Mouse (Mus musculus): ENCODE measurements around the gene Pttg1ip. TPM values are rescaled to one million over a fixed set of nuclear protein-coding genes. Genes with fewer than 3 reads are reported as not detected.

Pttg1ip gene
- total RNA-seq, 4 experiments from 2014 or later = 80.9 to 92.5 (median 89.4) TPM

DNA sequence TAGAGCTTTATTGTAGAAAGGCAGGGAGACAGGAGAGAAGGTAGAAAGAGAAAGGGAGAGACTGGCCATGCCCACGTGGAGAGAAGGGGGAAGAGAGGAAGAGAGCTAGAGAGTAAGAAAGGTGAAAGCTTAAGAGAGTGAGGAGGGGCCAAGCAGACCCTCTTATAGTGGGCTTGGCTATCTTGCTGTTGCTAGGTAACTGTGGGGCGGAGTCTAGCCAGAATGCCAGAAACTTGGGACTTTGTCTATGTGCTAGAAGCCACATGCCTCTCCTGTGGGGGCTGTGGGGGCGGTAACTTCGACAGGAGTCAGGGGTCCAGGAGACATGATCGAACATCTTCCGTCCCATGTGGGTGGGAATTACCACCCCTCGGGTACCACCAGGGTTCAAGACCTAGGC lies 12.0 kb upstream of the Pttg1ip start:
- DNase-seq (ENCODE audit: low spot score in 2 of 2) = no peak

DNA sequence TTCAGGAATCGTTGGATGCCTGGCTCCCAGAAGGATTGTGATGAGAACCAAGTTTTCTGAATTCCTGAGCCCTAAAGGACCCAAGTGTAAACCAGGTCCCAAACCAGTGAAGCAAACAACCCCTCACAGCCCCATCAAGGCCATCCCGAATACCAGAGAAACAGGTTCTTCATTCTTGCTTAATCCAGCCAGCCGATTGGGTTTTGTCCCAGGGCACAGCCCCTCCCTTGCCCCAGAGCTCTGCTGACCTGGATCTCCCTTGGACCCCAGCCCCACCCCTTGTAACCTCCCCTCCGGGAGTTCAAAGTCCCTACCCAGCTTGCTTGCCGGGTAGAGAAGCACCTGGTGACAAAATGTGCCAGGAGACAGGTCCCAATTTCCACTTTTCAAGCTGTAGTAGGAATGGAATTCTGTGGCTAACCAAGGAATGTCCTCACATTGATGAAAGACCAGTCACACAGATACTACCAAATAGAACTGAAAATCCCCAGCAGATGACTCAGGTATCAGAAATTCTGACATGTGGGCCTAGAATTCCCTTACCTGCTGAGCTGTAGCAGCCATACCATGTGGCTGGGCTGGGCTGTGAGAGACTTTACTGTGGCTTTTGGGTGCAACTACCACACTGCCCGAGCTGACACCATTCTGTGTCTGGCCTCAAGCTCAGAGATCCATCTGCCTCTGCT lies 11.4 kb upstream of the Pttg1ip start:
- DNase-seq (ENCODE audit: low spot score in 2 of 2) = no peak

DNA sequence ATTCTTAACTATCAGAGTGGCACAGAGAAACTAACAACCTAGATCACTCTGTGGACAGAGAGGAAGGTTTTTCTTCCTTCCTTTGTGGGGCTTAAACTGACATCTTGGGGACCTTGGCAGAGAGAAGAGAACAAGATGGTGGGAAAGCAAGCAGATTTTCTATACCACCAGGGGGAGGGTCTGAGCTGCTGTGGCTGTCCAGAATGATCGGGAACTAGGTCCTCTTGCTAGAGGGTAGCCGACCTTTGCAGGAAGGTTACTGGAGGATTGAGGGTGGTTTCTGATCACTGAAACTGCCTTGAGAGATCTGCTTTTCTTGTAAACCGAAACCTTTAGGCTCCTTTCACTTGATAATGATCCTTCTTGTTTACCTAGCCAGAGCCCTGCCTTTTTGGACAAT lies 9.3 kb upstream of the Pttg1ip start:
- DNase-seq (ENCODE audit: low spot score in 2 of 2) = no peak

DNA sequence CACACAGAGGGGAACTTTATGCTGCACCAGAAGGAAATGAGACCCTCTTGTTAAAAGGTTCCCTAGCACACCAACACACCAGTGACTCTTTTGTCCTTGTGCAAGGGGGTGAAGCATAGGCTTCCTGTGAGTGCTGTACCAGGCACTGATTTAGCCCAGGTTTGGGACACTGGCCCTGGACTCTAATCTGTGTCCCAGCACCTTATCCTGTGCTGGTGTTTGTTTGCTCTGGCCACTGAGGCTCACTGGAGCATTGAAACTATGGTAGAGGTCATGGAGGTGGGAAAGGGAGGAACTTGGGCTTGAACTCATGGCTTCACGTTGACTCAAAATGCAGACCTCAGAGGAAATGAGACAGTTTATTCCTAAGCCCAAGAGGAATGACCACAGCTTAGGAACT lies 8.4 kb upstream of the Pttg1ip start:
- no peak for DNase-seq (ENCODE audit: low spot score in 2 of 2)

DNA sequence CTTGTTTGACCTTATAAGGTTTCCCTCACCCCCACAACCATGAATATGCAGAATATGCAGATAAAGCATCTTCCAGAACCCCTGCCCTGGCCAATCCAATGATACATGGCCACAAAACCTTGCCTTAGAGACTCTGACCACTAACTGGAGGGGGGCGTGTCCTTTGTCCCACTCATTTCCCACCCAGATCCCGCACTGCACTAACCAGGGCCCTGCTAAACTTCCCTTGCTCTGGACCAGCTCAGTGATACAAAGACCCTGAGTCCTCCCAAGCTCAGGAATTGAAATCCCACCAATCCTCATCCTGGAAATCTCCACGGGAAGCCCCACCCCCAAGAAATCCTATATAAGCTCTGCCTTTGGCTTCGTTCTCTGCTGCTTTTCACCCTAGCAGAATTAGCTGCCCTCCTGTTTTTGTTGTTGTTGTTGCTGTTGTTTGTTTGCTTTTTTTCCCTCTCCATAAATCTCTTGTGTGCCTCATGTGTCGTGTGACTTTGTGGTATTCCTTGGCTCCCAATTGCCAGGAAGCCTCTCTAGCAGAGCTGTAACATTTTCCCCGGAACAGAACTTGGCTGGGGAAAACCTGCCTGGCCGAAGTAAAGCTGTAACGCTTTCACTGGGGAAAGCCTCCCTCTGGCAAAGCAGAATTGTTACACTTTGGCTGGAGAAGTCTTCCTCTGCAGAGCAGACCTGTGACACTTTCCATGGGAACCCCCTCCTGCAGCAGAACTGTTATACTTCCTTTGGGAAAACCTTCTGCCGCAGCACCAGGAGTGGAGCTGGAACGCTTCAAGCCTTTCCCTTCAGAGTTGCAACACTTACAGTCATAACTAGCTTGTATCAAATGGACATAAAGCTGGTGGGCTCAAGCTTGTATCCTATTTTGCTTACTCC lies 1.2 kb upstream of the Pttg1ip start:
- no peak for DNase-seq (ENCODE audit: low spot score in 2 of 2)

DNA sequence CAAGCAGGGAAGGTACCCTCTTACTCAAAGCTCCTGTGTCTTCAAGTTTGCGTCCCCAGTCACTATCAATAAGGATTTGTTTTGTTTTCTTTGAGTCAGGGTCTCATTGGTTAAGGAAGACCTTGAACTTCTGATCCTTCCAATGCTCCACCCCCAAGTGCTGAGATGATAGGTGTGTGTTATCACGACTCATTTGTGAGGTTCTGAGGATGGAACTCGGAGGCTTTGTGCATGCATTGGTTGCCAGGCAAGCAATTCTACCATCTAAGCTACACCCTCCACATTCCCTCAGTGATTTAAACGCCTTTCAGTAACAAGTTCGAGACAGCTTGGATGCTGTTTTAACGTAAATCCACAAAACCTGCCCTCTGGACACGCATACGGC lies 505 bp upstream of the Pttg1ip start:
- DNase-seq (ENCODE audit: low spot score in 2 of 2) = no peak

DNA sequence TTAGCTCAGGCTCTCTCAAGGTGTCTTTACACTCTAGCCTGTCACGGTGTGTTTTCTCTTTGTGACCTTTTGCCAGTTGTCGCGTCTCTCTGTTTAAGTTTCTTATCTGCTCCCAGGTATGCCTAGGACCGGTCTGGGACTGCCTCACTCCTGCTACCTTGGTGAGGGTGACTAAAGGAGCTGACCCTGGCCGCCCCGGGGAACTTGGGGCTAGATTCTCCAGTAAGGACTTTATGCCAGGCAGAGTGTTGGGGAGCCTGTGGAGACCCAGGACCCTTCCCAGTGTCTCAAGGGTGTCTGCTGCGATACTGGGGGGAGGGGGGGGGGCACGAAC lies 732 bp downstream of the Pttg1ip start:
- no peak for DNase-seq (ENCODE audit: low spot score in 2 of 2)

DNA sequence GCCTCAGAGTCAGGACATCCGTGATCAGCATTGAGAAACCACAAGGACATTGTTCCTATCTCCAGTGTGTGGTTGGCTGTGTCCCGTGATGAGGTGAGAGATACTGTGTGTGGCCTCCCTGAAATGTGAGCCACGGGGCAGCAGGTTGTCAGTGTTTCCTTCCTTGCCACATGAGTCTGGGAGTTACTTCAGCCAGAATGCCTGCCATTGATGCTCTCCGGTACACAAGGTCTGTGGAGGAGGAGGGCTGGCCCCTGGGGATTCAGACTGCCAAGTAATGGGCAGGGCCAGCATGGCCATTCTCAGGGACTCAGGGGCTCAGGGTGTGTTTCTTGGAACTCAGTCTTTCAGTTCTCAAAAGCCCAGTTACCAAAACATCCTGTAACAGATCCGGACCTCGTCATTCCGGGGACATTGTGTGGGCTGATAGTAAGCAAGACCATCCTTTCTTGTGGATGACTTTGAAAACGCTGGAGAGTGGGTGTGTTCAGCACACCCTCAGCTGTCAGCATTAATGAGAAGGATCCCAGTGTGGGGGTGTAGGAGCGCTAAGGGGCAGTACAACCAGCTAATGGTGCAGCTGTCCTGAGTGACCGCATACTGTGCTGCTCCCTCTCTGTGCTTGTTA lies 2.4 kb downstream of the Pttg1ip start:
- no peak for DNase-seq (ENCODE audit: low spot score in 2 of 2)

DNA sequence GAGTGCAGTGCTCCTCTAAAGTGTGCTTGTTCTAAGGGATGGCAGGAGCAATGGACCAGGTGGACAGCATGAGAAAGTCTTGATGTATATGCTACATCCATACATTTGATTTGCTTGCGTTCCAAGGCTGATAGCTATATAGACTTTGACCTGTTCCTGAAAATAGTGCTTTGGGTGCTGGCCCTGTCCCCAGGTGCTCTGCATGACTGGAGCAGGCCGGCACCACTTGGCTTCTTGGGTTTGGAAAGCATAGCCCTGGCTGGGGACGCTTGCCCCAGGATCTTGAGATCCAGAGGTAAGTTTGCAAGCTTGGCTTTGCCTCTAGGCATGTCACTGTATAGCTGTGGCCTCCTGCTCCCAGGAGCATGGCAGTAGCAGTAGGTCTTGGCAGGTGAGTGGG lies 5.1 kb downstream of the Pttg1ip start:
- no peak for DNase-seq (ENCODE audit: low spot score in 2 of 2)

DNA sequence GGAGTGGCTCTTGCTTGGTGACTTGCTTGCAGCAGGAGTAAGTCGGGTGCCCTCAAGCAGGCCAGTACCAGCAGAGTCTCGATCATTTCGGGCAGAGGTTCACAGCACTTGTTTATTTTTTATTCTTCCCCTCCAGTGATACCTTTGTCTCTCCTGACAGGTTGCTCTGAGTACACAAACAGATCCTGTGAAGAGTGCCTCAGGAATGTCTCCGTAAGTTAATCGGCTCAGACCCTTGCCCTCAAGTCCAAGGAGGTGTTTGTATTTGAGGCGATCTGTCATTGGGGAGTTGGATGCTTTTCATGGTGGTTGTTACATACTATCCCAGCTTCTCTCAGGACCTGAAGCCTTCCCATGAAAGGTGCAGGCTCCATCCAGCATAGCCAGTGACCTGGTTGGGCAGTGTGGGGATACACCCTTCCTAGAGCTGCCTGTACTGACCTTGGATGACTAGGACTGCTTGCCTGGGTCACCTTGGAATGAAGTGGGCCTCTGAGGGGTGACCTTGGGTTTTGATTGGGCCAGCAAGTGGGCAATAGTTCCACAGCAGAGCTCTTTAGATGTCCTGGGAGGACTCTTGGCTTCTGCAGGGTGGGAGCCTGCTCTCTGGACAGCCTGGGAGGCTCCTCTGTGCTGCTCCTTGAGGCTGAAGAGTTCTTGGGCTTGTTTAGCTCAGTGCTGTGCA lies 5.7 kb downstream of the Pttg1ip start:
- DNase-seq (ENCODE audit: low spot score in 2 of 2) = no peak

DNA sequence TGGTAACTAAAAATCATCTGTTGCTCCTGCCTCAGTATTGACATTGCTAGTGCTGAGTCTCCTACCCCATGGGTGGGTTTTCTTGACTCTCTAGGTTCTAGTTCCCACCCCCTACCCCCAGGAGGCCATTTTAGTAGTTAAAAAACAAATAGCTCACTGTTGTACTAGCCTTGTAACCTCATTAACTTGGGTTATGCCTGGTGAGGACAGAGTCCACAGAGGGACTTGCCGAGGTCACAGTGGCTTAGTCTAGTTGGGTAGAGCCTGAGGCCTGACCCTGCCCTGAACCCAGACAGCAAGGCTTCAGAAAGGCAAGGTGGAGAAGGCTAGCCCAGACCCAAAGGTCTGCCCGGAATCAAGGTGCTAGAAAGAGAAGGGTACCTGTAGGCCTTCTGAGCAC lies 6.5 kb downstream of the Pttg1ip start:
- DNase-seq (ENCODE audit: low spot score in 2 of 2) = no peak

DNA sequence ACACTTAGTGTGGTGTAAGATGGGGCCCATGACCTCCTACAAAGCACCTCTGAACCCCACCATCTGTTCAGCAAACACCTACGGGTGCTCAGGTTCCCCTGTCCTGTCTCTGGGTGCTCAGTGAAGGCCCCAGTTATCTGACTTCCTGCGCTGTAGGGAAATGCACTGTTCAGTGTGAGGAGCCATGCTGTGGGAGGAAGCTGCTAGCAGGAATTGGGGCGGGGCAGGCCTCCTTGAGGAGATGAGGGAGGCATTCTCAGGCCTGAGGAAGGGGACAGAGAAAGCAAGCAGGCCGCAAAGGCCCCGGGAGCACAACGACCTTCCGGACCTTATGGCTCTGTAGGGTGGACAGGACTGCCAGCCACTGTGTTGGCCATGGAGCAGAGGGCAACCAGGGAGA lies 7.6 kb downstream of the Pttg1ip start:
- no peak for DNase-seq (ENCODE audit: low spot score in 2 of 2)

DNA sequence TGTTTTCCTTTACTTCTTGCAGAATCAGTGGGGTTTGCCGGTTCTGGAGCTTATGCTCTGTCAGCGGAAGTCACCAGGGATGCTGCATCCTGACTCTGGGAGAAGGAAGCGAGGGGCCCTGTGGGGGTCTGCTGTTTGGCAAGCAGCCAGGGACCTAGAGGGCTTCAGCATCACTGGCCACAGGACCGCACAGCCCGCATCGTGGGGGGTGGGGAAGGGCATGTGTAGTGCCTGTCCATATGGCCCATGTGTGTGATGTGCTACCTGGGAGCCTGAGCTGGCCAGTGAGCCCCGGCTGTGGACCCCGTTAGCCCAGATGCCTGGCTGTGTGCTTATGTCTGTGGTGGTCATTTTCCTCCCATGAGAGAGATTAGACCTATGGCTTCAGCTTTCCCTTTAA lies 8.2 kb downstream of the Pttg1ip start:
- DNase-seq (ENCODE audit: low spot score in 2 of 2) = no peak

DNA sequence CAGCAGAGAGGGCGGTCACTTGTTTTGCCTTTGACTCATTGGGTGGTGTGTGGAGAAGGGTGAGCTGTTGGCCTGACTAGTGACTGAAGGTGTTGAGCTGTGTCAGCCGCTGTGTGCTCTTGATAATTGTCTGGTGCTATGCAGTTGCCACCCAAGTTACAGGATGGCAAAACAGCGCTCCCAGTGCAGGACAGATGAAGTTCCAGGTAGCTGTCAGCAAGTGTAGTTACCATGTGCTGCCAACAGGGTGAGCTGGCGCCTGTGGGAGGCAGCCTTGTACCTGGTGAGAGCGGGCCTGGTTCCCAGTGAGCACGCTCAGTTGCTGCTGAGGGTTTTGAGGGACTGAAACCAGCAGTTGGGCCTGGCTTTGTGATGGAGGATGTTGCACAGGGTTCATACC lies 9.3 kb downstream of the Pttg1ip start:
- no peak for DNase-seq (ENCODE audit: low spot score in 2 of 2)

DNA sequence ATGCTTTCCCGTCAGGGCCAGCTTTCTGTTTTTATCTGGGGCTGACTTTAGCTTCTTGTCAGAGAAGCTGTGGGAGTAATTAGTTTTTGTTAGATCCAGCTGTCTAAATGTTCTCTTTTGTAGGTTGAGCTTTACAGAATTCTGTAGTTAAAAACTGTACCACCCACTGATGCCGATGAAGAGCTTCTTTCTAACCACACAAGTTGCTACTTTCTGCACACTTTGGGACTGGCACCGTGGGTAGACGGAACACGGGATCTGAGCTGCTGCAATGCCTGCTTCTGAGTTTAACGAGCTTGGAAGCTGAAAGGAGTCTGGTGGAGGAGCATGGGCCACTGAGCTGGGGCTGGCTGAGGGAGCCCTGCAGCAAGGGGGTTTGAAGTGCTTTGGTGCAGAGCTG lies 10.0 kb downstream of the Pttg1ip start:
- peak in 1 of 2 experiments; percentile 81 for DNase-seq (ENCODE audit: low spot score in 2 of 2)

DNA sequence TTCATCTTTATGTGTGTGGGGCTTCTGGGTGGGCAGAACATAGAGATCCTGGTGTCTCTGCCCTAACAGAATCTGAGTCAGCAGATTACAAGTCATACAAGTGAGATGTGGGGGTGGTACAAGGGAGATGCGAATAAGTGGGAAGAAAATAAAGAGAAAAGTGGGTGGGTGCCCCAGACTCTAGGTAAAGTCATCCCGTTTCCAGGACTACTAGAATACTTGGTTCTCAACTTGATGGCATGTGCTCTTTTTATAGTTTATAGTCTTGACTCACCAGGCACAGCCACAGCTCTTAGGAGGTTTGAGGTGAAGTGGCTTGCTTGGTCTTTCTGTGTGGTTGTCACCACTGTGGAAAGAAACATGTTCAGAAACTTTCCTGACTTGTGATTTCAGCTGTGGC lies 14.5 kb downstream of the Pttg1ip start:
- DNase-seq (ENCODE audit: low spot score in 2 of 2) = peak in 1 of 2 experiments; percentile 54

DNA sequence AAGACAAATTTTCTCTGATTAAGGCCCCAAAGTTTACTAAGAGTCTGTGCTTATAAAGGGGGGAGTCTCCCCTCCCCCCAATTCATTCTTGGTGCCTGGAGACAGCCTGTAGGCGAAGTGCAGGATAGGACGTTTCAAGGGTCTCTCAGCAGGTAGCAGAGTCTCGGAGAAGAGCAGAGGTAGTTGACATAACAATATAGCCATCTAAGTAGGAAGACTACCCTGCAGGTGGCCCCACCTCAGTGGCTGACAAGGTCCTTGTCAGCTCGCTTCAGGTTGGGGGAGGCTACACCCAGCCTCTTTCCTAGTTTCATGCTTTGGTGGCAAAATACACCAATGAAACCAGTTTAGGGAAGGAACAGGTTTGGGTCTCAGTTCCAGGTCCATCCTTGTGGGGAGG lies 21.5 kb downstream of the Pttg1ip start:
- DNase-seq (ENCODE audit: low spot score in 2 of 2) = no peak

DNA sequence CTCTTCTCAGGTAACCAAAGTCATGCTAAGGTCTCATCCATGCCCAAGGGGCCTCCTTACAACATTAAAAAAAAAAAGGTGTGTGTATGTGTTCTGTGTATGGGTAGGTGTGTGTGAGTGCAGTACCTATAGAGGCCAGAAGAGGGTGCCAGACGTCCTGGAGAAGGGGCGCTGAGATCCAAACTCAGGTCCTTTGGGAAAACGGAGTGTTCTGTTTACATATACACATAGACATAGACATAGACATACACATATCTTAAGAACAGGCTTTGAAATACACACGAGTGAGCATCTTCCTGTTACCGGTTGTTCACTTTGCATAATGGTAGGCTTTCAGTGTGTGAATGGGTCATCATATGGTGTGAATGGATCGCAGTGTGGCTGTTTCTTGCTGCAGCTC lies 22.6 kb downstream of the Pttg1ip start:
- DNase-seq (ENCODE audit: low spot score in 2 of 2) = no peak

DNA sequence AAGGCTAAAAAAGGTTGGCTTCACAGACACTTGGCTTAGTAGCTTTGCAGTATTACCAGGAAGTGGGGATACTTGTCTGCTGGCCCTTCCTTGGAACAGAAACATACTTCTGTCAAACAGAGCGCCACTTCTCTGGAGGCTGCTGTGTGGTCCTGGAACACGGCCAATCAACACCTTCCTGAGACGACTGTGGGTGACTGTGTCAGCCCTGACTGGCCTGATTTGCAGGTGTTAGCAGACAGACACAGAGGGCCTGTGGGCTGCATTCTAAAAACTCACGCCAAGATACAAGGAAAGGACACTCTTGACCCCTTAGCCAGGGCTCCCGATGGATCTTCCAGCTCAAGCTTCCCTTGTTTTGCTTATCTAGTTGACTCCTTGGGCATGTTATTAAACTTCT lies 23.4 kb downstream of the Pttg1ip start:
- no peak for DNase-seq (ENCODE audit: low spot score in 2 of 2)

DNA sequence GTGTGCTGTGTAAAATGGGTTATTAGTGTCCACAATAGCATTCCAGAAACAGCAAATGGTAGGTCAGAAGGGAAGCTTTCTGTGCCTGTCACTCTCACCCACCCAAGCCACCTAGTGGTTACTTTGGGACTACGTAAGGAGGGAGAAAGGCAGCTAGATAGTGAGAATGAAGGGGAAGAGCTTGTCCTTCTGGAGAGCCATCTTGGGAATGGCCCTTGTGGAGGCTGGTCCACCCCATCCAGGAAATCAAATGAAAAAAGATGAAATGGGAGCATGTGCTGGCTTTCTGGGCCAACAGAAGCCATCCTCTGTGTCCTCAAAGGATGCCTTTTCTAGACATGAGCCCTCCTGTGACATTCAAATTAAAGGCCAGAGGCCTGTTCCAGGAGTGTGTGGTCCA lies 23.8 kb downstream of the Pttg1ip start:
- no peak for DNase-seq (ENCODE audit: low spot score in 2 of 2)

DNA sequence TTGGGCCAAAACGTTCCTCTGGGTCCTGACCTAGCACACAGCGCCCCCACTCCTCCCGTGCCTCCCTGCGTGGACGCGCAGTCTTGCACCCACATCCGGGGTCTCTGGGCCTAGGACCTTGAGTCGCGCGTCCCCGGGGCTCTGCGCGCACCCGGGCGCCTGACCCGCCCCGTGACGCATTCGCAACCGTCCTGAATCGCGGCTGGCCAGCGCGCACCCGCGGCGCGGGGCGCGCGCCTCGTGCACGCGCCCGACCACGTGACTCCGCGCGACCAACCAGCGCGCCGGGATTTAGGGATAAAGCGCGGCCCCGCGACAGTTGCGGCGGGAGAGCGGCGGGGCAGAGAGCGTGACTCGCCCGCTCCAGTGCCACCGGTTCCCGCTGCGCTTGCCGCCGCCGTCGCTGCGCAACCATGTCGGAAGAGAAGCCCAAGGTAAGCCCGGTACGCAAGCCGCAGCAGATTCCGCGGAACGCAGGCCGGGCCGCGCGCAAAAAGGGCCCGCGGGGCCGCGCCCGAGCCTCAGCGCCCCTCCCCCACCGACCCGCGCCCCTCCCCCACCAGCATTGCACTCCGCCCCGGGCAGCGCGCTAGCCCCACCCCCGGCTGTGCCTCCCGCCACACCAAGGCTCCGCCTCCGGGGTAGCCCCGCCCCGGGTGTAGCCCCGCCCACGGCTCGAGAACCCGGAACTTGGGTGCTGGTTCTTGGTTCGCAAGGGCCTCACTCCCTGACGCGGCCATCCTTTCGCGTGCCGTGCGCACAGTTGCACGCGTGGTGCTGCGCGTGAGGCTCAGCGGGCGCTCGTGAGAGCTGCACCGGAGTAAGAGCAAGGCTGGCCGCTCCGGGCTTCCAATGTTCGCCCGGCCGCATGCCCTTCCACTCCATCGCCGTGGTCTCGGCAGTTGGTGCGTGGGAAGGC lies 24.6 kb downstream of the Pttg1ip start, which contains the start of the genes Sumo3 and Gm49325:
Gene Sumo3 (plus strand): TSS at position 190 of the 919 bp plus-strand sequence.
Gene Gm49325 (plus strand): TSS at position 290 of the 919 bp plus-strand sequence.
- DNase-seq (ENCODE audit: low spot score in 2 of 2) = peak; percentile 83 to 93
